Mouse (Mus musculus) left cerebral cortex, adult 18-20 months (tissue): Measurements from ENCODE around the gene Kctd6. TPM values are rescaled to one million over a fixed set of nuclear protein-coding genes. Genes with fewer than 3 reads are reported as not detected.
A peak's percentile ranks its signal among the peaks of the same experiment; 100 is the strongest.

ENCODE experiments used
- DNase-seq, 2 experiments: peaks; one replicate each; pipeline ENCODE4 v3.0.0; 2021 to 2022; ENCODE audit warnings: low spot score in 2 of 2, mixed read lengths in 1 of 2
- total RNA-seq, 2 experiments: library from RNA; stranded (reverse); gene quantifications; 2 replicates each; pipeline ENCODE4 v1.2.3; 2021

Gene Kctd6
- total RNA-seq, 2 experiments from 2014 or later, result 40.9 to 43.6 TPM

- no peak for DNase-seq
Measured at GRCm38 (mm10) chr14:8212996-8213395, 944 bp upstream of the Kctd6 start.

DNA sequence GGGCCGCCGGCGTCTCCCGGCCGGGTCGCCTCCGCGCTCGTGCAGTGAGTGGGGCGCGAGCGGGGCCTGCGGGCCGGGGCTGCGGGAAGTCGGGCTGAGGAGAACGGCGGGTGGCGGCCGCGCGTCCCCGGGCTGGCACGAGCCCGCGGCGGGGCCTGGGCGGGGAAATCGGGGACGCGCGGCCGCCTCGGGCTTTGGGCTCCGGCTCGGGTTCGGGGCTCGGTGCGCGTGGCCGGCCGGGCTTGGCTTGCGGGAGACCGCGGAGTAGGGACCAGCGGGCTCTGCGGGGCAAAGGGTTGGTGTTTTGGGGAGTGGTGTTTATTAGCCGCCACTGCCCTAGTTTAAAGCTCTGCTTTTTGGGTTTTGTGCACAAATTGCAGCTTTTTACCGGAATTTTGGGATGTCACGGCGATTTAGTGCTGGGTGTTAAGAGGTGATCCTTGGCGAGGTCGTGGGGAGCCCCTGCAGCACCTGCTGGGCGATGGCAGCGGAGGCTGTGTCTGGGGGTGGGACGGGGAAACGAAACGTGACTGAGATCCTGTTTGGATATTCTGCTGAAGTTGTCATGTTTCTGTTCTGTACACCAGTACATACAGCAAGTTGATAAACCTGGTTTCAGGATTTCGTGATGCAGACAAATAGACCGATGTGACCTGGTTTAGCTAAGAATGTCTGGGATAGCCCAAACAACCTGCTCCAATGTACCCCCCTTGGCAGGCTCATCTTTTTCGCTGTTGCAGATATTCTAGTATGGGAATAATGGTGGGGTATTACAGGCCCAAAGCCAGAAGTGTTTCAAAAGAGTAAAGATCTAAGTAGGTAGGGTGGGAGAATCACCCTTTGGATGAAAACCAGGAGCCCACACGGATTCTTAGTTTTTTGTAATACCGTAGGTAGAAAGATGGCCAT lies 613 bp downstream of the Kctd6 start:
- peak; percentile 71 to 82 for DNase-seq

DNA sequence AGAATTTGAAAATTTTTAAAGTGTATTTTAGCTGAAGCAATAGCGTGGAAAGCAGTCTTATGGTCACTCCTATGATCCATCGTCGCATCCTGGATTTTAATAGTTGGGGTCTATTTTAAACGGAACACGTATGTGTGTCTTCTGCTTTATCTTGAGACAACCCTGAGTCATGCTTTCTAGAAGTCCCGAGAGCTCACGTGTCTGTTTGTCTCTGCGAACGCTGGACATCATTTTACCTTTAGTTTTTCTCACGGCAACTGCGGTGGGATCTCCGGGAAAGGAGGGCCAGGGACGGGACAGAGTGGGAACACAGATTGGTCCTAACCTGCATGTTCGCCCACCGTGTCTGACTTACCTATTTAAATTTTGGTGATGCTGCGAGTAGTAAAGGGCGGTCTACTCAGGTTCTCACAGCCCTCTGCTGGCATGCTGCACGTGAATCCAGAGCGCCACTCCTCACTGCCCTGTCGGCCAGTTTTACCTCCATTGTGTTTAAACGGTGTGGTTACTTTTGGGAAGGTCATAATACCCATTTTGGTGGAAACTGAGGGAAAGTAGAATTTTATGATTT lies 1.4 kb downstream of the Kctd6 start:
- no peak for DNase-seq

DNA sequence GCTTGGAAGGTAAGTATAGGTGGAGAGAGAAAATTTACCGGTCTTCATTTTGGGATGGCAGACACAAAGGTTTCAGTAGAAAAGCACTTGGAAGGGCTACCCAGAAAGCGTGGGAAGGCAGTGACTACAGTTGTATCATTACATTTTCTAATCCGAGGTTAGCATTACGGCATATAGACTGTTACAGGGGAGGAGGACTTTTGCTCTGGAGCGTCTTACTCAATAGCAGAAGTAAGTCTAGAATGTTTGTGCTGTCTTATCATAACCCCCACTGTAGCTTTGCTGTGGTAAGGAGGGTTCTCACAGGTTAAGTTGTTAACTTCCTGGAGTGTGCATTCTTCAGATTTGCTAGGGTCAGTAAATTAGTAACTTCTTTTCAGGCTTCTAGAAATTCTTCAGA lies 2.2 kb downstream of the Kctd6 start:
- DNase-seq, result no peak

DNA sequence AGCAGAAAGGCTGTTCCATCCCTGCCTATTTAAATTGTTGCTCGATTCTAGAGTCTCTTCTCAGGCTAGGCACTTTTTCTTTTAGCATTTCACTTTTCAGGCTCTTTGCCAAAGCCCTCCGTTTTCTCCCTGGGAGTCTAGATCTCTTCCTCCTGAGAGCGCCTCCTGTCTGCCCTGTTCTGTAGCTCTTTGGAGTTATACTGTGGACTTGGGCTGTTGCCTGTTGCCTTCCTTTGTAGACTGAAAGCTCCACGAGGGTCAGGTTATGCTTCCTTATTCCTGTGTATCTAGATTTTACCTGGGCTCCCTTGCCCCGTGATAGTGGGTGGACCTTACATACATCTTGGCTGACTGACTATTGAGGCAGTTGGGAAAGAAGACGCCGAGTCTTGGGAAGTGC lies 4.3 kb downstream of the Kctd6 start:
- DNase-seq, result no peak

GRCm38 (mm10) chr14:8218730-8219380 lies 4.9 kb downstream of the Kctd6 start:
- DNase-seq, result no peak

GRCm38 (mm10) chr14:8219876-8220275 lies 5.9 kb downstream of the Kctd6 start:
- no peak for DNase-seq

- DNase-seq, result no peak
Measured at GRCm38 (mm10) chr14:8220306-8220705, 6.4 kb downstream of the Kctd6 start.

- DNase-seq, result no peak
Measured at GRCm38 (mm10) chr14:8220912-8221311, 7.0 kb downstream of the Kctd6 start.

GRCm38 (mm10) chr14:8222561-8222960 lies 8.6 kb downstream of the Kctd6 start:
- DNase-seq, result no peak

DNA sequence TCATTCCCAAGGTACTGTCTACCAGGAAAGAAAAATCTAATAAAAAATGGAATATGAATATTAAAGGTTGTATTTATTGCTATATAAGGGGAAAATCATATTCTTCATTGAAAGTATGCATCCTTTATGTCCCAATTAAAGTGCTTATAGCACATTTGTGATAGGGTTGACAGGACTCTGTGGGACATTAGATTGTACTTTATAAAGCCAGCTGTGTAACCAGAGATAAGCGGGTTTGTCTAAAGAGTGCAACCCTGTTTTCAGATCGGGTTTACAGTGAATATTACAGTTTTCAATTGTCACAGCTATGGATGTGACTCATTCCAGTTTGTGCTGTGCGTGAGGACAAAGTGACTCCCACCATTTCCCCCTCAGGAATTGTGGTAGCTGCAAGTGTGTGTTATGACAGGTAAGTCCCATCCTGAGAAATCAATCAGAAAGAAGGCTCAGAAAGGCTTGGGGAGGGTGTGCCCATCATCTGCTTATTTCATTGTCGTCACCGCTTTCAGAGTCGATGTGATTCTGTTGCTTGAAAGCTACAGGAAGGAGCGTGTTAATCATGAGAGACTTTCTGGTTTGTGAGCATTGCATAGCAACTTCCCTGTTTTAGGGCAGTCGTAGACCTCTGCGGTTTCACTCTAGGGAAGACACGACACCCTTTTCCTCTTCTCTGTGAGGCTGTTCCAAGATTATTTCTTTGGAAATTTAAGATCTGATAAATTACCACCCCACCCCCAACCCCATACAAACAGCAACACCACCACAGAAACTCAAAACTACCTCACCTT lies 9.8 kb downstream of the Kctd6 start:
- no peak for DNase-seq

- no peak for DNase-seq
Measured at GRCm38 (mm10) chr14:8224805-8225204, 10.9 kb downstream of the Kctd6 start.

- DNase-seq, result no peak
Measured at GRCm38 (mm10) chr14:8229367-8230019, 15.6 kb downstream of the Kctd6 start.

DNA sequence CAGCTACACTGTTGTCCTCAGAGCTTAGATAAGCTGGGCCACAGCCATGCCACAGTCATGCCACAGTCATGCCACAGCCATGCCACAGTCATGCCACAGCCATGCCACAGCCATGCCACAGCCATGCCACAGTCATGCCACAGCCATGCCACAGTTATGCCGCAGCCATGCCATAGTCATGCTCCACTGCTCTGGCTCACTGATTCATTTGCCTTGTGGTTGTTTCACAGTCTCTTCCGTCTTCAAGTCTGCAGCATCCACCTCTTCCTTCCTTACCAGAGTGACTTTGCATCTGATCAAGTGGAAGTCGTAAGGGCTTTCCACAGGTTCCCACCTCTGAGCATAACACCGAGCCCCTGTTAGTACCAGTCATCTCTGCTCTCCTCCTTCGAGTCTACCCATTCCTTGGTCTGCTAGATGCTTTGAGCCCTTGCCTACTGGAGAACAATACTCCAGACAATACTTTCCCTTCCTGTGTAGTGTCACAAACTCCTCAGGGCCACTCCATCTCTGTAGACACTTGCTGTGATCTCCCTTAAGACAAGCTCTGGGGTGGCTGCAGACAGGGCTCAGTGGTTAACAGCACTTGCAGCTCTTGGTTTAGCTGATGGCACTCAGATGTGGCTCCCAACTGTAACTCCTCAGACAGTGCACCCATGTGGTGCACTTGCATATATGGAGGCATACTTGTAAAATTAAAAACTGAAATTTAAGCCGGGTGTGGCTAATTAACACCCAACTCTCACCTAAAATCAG lies 18.4 kb downstream of the Kctd6 start:
- no peak for DNase-seq

GRCm38 (mm10) chr14:8233252-8233651 lies 19.3 kb downstream of the Kctd6 start:
- DNase-seq, result no peak

GRCm38 (mm10) chr14:8241816-8242215 lies 27.9 kb downstream of the Kctd6 start:
- no peak for DNase-seq

DNA sequence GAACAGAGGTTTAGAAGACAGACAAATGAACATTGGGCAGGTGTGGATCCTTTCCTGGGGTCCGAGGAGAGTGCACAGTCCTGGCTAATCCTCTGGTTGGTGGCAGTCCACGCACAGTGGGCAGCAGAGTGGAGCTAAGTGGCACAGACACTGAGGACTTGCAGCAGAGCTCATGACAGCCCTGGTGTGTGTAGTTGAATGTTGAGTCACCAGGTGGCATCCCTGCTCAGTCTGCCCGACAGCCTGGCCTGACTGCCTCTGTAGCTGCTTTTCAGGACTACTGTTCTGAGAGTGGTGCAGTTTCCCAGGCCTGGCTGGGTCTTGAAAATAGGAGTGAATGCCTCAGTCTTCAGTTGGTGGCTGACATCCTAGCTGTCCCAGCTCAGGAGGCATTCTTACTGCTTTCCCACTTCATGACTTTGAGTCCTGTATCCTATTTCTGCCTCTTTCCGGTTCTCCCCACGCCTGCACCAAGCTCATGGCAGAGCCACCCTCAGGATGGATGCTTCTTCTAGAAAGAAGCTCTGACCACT lies 28.5 kb downstream of the Kctd6 start:
- DNase-seq, result peak; percentile 14 to 54

- DNase-seq, result no peak
Measured at GRCm38 (mm10) chr14:8243136-8243888, 29.4 kb downstream of the Kctd6 start.

DNA sequence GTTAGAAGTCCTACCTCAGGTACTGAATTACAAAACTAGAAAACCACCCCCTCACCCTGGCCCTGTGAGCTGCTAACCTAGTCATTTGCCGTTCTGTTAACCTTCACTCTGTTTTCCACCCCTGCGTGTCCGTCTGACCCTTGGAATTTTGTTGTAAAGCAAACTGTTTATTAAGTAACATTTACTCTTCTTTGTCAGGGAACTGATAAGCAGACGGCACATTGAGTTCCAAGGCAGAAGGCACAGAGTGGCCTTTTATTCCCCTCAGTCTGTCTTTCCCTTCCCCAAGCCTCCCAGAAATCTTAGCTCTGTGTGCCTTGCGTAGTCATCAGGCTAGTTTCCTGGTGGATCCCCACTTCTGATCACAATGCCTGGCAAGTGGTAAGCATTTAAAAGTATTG lies 30.3 kb downstream of the Kctd6 start:
- no peak for DNase-seq
